Mouse (Mus musculus) bone marrow macrophage, adult 2 months (primary cell): ENCODE data around the gene F2rl1.

Experiments used
- CTCF ChIP-seq: IDR thresholded peaks from 2 replicates; pipeline ENCODE4 v1.5.1; 2012; ENCODE audit warnings: low read depth, mild to moderate bottlenecking, low read length, moderate library complexity
- POLR2A ChIP-seq: IDR thresholded peaks from 2 replicates; pipeline ENCODE4 v1.6.1; 2012; ENCODE audit warnings: mild to moderate bottlenecking, low read depth, low read length, borderline replicate concordance

DNA sequence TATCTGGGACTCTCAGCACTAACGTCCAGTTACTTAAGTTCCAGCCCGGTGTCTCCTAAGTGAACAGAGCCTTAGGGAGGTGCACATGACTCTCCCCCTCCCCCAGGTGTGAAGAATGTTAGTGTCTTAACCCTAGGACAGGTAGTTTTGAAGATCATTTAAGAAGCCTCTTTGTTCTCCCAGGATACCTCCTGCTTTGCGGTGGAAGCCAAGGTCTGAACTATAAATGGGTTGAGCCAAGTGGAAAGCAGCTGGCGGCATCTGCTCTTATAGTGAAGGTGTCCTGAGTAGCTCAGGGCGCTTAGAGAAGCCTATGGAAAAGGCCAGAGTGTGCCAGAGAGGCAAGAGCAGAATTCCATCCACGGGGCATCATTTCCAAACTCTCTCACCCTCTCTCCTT lies 10.0 kb upstream of the F2rl1 start:
- no peak for TF ChIP-seq CTCF
- TF ChIP-seq POLR2A: no peak
